Mouse (Mus musculus): ENCODE data around the gene Sh3bgrl3. TPM values are rescaled to one million over a fixed set of nuclear protein-coding genes. Genes with fewer than 3 reads are reported as not detected.

Gene Sh3bgrl3
- polyA plus RNA-seq, 1 experiment = 258 TPM

DNA sequence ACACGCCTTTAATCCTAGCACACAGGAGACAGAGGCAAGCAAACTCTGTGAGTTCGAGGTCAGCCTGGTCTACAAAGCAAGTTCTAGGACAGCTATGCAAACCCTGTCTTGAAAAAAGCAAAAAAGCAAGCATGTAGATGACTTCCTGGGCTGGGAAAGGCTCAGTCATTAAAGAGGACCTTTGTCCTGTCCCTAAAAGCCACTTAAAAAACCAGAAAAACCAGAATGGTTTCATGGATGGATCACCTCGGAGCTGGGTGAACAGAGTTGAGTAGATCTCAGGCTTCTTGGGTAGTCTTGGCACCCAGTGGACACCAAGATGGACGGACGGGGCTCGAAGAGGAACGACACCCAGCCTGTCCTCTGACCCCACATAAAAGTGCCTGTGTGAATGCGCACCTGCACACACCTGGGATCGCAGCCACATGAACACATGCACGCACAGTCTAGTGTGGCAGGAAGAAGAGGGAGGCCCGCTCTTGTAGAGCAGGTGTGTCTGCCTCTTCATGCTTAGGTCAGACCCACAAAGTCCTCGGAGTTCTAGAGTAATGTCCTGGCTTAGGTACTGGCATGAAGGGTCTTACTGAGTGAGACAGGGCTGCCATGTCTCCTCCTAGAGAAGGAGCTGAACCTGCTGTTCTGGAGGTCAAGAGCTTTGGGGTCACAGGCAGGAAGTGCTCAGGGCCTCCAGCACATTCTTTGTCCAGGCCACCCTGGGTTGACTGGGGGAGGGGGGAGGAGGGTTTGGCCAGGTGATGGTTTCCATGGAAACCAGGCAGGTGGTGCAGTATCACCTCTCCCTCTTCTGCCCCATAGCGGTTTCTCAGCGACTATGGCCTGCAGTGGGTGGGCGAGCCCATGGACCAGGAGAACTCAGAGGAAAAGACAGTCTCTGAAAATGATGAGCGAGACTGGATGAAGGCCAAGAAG is 13.1 kb downstream of the Sh3bgrl3 start:
- Histone ChIP-seq H3K27ac (ENCODE audit: insufficient read depth, low read length) (no peak overlapping the region), H3K4me1 (ENCODE audit: control insufficient read depth, insufficient read depth, low read length) (no peaks in the 10 kb centered on the region), H3K27me3 (ENCODE audit: control insufficient read depth, insufficient read depth, low read length) (no peaks in the 10 kb centered on the region), H3K4me3 (replicated peaks; ENCODE audit: insufficient read depth, low read depth, low read length) (no peak overlapping the region)
- TF ChIP-seq CTCF (IDR thresholded peaks at IDR 0.05; ENCODE audit: borderline replicate concordance, insufficient read depth, low read depth, low read length) = no peak
- no peak for TF ChIP-seq POLR2A (IDR thresholded peaks at IDR 0.05; ENCODE audit: borderline replicate concordance, insufficient read depth, low read length)
- 89% methylated on average over 16 of the region's 16 CpGs for WGBS
- DNase-seq = no peak

DNA sequence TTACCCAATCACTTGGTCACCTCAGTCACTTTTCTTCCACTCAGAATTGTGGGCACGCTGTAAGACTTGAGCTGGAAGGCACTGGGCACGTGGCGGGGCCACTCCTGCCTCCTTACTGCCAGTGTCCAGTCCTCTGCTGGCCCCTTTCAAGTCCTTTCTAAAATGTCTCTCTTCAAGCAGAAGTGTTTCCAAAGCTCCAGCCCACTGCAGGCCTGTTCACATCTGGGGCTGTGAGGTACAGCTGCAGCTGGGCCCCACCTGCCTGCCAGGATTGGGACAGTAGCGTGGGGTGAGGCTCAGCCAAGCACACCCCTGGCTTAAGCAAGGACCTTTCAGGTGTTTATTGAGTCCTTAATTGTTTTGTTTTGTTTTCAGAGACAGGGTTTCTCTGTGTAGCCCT is 14.6 kb downstream of the Sh3bgrl3 start:
- no peak for DNase-seq
- WGBS = 97% methylated on average over 4 of the region's 4 CpGs
- H3K4me1 ChIP-seq (ENCODE audit: control insufficient read depth, insufficient read depth, low read length) = no peaks in the 10 kb centered on the region
- no peak overlapping the region for H3K27ac ChIP-seq (ENCODE audit: insufficient read depth, low read length)
- no peaks in the 10 kb centered on the region for H3K27me3 ChIP-seq (ENCODE audit: control insufficient read depth, insufficient read depth, low read length)
- TF ChIP-seq CTCF (IDR thresholded peaks at IDR 0.05; ENCODE audit: borderline replicate concordance, insufficient read depth, low read depth, low read length) (no peak), POLR2A (IDR thresholded peaks at IDR 0.05; ENCODE audit: borderline replicate concordance, insufficient read depth, low read length) (no peak)
- H3K4me3 ChIP-seq (replicated peaks; ENCODE audit: insufficient read depth, low read depth, low read length) = no peak overlapping the region

- WGBS = 57% methylated on average over 10 of the region's 10 CpGs
- Histone ChIP-seq H3K4me3 (replicated peaks; ENCODE audit: insufficient read depth, low read depth, low read length) (no peak overlapping the region), H3K27ac (ENCODE audit: insufficient read depth, low read length) (no peak overlapping the region), H3K27me3 (ENCODE audit: control insufficient read depth, insufficient read depth, low read length) (no peaks in the 10 kb centered on the region), H3K4me1 (ENCODE audit: control insufficient read depth, insufficient read depth, low read length) (no peaks in the 10 kb centered on the region)
- no peak for DNase-seq
- TF ChIP-seq POLR2A (IDR thresholded peaks at IDR 0.05; ENCODE audit: borderline replicate concordance, insufficient read depth, low read length) (no peak), CTCF (IDR thresholded peaks at IDR 0.05; ENCODE audit: borderline replicate concordance, insufficient read depth, low read depth, low read length) (no peak)
These were observed 15.1 kb downstream of the Sh3bgrl3 start for GRCm38 (mm10) chr4:134113356-134113994.

GRCm38 (mm10) chr4:134112403-134112802 is 16.2 kb downstream of the Sh3bgrl3 start:
- DNase-seq = no peak
- H3K4me1 ChIP-seq (ENCODE audit: control insufficient read depth, insufficient read depth, low read length) = no peaks in the 10 kb centered on the region
- WGBS = 80% methylated on average over 6 of the region's 6 CpGs
- no peak for TF ChIP-seq POLR2A (IDR thresholded peaks at IDR 0.05; ENCODE audit: borderline replicate concordance, insufficient read depth, low read length)
- TF ChIP-seq CTCF (IDR thresholded peaks at IDR 0.05; ENCODE audit: borderline replicate concordance, insufficient read depth, low read depth, low read length) = no peak
- no peaks in the 10 kb centered on the region for H3K27me3 ChIP-seq (ENCODE audit: control insufficient read depth, insufficient read depth, low read length)
- no peak overlapping the region for H3K4me3 ChIP-seq (replicated peaks; ENCODE audit: insufficient read depth, low read depth, low read length)
- no peak overlapping the region for H3K27ac ChIP-seq (ENCODE audit: insufficient read depth, low read length)

DNA sequence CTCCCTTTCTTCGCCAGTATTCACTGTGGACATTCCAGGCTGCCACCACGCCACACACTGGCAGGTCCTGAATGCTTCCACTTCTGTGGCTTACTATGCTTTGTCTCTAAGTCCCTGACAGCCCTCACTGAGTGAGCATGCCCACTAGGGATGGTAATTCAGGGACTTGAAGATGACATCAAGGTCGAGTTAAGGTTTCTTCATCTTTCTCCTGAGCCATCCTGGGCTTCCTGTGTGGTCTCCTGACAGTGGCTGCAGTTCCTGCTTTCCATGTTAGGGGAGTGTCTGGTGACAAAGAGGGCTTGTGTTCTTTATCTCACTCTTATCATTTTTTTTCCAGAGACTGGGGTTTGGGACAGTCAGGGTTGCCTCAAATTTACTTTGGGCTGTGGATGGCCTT is 17.9 kb downstream of the Sh3bgrl3 start:
- H3K4me1 ChIP-seq (ENCODE audit: control insufficient read depth, insufficient read depth, low read length) = no peaks in the 10 kb centered on the region
- no peak for DNase-seq
- 55% methylated on average over 3 of the region's 3 CpGs for WGBS
- no peaks in the 10 kb centered on the region for H3K27me3 ChIP-seq (ENCODE audit: control insufficient read depth, insufficient read depth, low read length)
- H3K27ac ChIP-seq (ENCODE audit: insufficient read depth, low read length) = no peak overlapping the region
- TF ChIP-seq CTCF (IDR thresholded peaks at IDR 0.05; ENCODE audit: borderline replicate concordance, insufficient read depth, low read depth, low read length) (no peak), POLR2A (IDR thresholded peaks at IDR 0.05; ENCODE audit: borderline replicate concordance, insufficient read depth, low read length) (no peak)
- H3K4me3 ChIP-seq (replicated peaks; ENCODE audit: insufficient read depth, low read depth, low read length) = no peak overlapping the region

- Histone ChIP-seq H3K27ac (ENCODE audit: insufficient read depth, low read length) (no peak overlapping the region), H3K27me3 (ENCODE audit: control insufficient read depth, insufficient read depth, low read length) (no peaks in the 10 kb centered on the region), H3K4me1 (ENCODE audit: control insufficient read depth, insufficient read depth, low read length) (no peaks in the 10 kb centered on the region), H3K4me3 (replicated peaks; ENCODE audit: insufficient read depth, low read depth, low read length) (no peak overlapping the region)
- no peak for TF ChIP-seq CTCF (IDR thresholded peaks at IDR 0.05; ENCODE audit: borderline replicate concordance, insufficient read depth, low read depth, low read length)
- 74% methylated on average over 5 of the region's 5 CpGs for WGBS
- DNase-seq = no peak
These were observed 20.4 kb downstream of the Sh3bgrl3 start for GRCm38 (mm10) chr4:134108196-134108595.

- no peak for TF ChIP-seq CTCF (IDR thresholded peaks at IDR 0.05; ENCODE audit: borderline replicate concordance, insufficient read depth, low read depth, low read length)
- TF ChIP-seq POLR2A (IDR thresholded peaks at IDR 0.05; ENCODE audit: borderline replicate concordance, insufficient read depth, low read length) = no peak
- H3K27ac ChIP-seq (ENCODE audit: insufficient read depth, low read length) = no peak overlapping the region
- H3K27me3 ChIP-seq (ENCODE audit: control insufficient read depth, insufficient read depth, low read length) = no peaks in the 10 kb centered on the region
- WGBS = 62% methylated on average over 7 of the region's 7 CpGs
- H3K4me3 ChIP-seq (replicated peaks; ENCODE audit: insufficient read depth, low read depth, low read length) = no peak overlapping the region
- no peaks in the 10 kb centered on the region for H3K4me1 ChIP-seq (ENCODE audit: control insufficient read depth, insufficient read depth, low read length)
- no peak for DNase-seq
These were observed 20.9 kb downstream of the Sh3bgrl3 start for GRCm38 (mm10) chr4:134107730-134108129.

- 68% methylated on average over 7 of the region's 7 CpGs for WGBS
- H3K27me3 ChIP-seq (ENCODE audit: control insufficient read depth, insufficient read depth, low read length) = no peaks in the 10 kb centered on the region
- DNase-seq = no peak
- H3K27ac ChIP-seq (ENCODE audit: insufficient read depth, low read length) = no peak overlapping the region
- TF ChIP-seq CTCF (IDR thresholded peaks at IDR 0.05; ENCODE audit: borderline replicate concordance, insufficient read depth, low read depth, low read length) (no peak), POLR2A (IDR thresholded peaks at IDR 0.05; ENCODE audit: borderline replicate concordance, insufficient read depth, low read length) (no peak)
- H3K4me3 ChIP-seq (replicated peaks; ENCODE audit: insufficient read depth, low read depth, low read length) = no peak overlapping the region
- H3K4me1 ChIP-seq (ENCODE audit: control insufficient read depth, insufficient read depth, low read length) = no peaks in the 10 kb centered on the region
These were observed 22.5 kb downstream of the Sh3bgrl3 start for GRCm38 (mm10) chr4:134106105-134106504.

Measured in cerebellum, adult 2 months (tissue).